Mouse (Mus musculus) c-Kit-positive CD71-negative TER-119-negative erythroid progenitor cells, embryonic 14.5 days (primary cell): ENCODE measurements around the gene Cdh12.
"Not testable (repeated sequence)": the region's sequence is repeated elsewhere in the genome, so short reads cannot be mapped to it uniquely, and the experiment has no call there.

Experiments used
- DNase-seq: peaks from one replicate; pipeline ENCODE4 v3.0.0-alpha.2; 2013; ENCODE audit warnings: low read depth

The Cdh12 gene

GRCm38 (mm10) chr15:21109009-21109841, 660.2 kb downstream of the Cdh12 start:
- no peak for DNase-seq

- no peak for DNase-seq
Observed at GRCm38 (mm10) chr15:21109889-21110500, 660.9 kb downstream of the Cdh12 start.

- no peak for DNase-seq
Observed at GRCm38 (mm10) chr15:21110874-21111603, 662.0 kb downstream of the Cdh12 start.

- DNase-seq: not testable (repeated sequence)
Observed at GRCm38 (mm10) chr15:21114775-21115174, 665.7 kb downstream of the Cdh12 start.

GRCm38 (mm10) chr15:21130660-21131059, 681.6 kb downstream of the Cdh12 start:
- DNase-seq: no peak

GRCm38 (mm10) chr15:21132999-21133398, 683.9 kb downstream of the Cdh12 start:
- DNase-seq: no peak

- no peak for DNase-seq
Observed at GRCm38 (mm10) chr15:21146896-21147295, 697.8 kb downstream of the Cdh12 start.

- no peak for DNase-seq
Observed at GRCm38 (mm10) chr15:21153602-21154001, 704.5 kb downstream of the Cdh12 start.

- no peak for DNase-seq
Observed at GRCm38 (mm10) chr15:21179727-21180126, 730.7 kb downstream of the Cdh12 start.

GRCm38 (mm10) chr15:21180191-21180590, 731.1 kb downstream of the Cdh12 start:
- DNase-seq: no peak

- DNase-seq: no peak
Observed at GRCm38 (mm10) chr15:21185799-21186198, 736.7 kb downstream of the Cdh12 start.

- not testable (repeated sequence) for DNase-seq
Observed at GRCm38 (mm10) chr15:21210089-21210488, 761.0 kb downstream of the Cdh12 start.

GRCm38 (mm10) chr15:21223006-21223405, 773.9 kb downstream of the Cdh12 start:
- DNase-seq: no peak

GRCm38 (mm10) chr15:21261318-21261717, 812.3 kb downstream of the Cdh12 start:
- DNase-seq: no peak

- DNase-seq: no peak
Observed at GRCm38 (mm10) chr15:21269856-21270255, 820.8 kb downstream of the Cdh12 start.

- no peak for DNase-seq
Observed at GRCm38 (mm10) chr15:21297051-21297450, 848.0 kb downstream of the Cdh12 start.

GRCm38 (mm10) chr15:21315457-21315856, 866.4 kb downstream of the Cdh12 start:
- DNase-seq: no peak

- DNase-seq: no peak
Observed at GRCm38 (mm10) chr15:21343853-21344252, 894.8 kb downstream of the Cdh12 start.

GRCm38 (mm10) chr15:21344323-21344722, 895.3 kb downstream of the Cdh12 start:
- no peak for DNase-seq

- no peak for DNase-seq
Observed at GRCm38 (mm10) chr15:21344749-21345148, 895.7 kb downstream of the Cdh12 start.

- DNase-seq: no peak
Observed at GRCm38 (mm10) chr15:21355356-21356101, 906.5 kb downstream of the Cdh12 start.

GRCm38 (mm10) chr15:21366366-21366765, 917.3 kb downstream of the Cdh12 start:
- no peak for DNase-seq
